Mouse (Mus musculus): Measurements from ENCODE around the gene Slc34a2.

Gene Slc34a2

DNA sequence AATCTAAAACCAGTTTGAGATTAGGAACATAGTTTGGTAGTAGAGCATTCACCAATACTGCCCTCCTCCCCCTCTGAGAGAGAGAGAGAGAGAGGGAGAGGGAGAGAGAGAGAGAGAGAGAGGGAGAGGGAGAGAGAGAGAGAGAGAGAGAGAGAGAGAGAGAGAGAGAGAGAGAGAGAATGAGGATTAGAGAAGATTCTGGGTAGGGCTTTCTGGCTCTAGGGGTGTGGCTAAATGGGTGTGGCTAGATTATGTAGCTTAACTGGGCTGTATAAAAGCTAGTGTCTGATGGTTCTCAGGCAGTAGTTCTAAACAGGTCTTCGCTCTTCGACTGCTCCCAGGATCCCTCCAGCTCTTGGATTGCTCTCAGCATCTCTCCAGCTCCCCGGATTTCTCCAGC is at the start of gene Slc34a2:
TSS of gene Slc34a2 (plus strand) at position 301 of the 400 bp plus-strand sequence.
- no peak for DNase-seq (ENCODE audit: low spot score in 2 of 2)

DNA sequence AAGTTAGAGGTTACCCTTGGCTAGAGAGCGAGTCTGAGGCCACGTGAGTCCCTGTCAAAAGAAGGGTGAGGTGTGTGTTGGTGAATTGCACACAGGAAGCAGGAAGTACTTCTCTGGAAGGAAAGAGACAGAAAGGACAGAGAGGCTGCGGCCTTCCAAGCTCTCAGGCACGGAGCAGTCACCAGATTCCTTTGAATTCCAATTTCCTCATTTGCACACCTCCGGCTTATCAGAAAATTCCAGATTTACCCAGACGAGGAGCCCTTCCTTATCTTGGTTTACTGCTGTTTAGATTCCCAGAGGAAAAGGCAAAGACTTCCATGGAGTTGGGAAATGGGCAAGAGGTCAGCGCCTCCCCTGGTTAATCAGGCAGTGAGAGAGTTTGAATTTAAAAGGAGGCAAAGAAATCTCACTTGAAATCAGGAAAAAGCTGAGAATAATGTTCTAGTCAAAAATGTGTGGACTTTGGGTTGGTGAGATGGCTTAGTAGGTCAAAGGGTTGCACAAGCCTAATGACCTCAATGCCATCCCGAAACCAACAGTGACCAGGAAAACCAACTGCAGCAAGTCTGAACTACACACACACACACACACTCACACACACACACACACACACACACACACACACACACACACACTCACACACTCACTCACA is 47.1 kb upstream of the Slc34a2 start:
- DNase-seq (ENCODE audit: low spot score in 2 of 2): no peak

DNA sequence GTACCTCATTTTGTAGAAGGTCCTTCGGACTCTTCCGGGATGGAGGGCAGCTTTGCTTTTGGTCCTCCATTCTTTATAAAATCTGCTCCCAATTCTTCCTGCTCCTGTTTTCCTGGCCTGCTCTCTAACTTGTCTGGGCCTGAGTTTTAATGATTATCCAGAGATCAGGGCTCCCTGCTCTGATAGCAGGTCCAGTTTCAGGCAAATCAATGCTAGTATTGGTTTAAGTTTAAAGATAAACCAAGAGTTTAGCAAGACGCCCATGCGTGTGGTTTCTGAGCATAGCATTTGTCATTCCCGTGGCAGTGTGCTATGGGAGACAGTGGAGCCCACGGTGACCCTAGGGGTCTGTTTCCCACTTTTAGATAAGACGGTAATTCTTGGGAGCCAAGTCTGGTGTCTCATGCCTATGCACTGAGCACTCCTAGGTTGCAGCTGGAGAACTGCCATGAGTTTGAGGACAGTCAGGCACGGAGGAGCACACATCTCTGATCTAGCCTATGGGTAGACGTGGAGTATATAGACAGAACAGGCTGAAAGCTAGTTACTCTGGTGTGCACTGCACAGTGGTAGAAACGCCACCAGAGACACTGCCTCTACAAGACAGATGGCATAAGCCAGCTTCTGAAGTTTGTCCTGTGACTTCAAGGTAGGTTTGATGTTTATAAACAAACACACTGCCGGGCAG is 45.5 kb upstream of the Slc34a2 start:
- no peak for DNase-seq (ENCODE audit: low spot score in 2 of 2)

DNA sequence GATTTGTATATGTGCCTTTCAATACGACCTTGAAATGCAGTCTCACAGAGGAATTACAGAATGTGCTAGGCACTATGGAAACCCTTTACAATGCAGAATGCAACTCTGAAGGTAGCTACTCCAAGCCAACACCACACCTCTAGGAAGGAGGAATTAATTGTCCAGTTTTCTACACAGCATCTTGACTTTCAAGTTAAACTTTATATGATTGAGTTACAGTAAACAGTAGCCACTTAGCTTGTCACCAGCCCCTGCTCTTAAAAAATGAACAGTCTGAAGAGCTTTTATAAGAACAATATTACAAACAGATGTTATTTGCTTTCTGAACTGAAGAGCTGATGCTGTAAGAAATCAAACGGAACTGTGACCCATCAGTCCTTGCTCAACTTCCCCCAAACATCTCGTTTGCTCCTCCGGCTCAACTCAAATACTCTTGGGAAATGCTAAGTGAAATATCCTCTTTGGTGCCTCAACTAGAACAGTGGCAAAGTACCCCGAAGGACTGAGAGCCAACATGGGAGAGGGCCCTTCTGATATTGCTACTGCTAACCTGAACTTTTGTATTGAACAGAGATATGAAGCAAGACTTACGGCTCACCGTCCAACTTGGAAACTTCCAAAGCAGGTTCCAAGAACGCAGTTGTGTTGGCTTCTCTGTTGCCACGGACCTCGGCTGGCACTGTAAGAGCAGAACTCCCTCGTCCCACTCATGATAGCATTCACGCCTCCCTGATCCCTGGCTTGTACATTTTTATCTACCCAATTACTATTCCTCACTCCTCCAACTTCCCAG is 44.2 kb upstream of the Slc34a2 start:
- DNase-seq (ENCODE audit: low spot score in 2 of 2): no peak

DNA sequence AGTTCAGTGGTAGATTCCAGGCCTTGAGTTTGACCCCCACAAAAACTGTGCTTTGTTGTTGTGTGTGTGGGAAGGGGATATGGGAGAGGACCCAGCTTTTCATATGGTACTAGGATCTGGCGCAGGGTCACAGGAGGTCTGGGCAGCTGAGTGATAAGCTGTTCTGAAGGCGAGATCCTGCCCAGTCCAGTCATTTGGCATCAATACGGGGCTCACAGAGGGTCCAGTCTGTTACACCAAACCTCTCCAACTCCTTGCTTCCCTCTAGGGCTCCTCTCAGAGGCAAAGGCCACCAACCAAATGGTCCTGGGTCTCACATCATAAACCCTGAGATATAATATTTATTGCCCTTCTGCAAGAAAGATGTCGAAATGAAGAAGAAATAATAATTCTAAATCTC is 42.4 kb upstream of the Slc34a2 start:
- no peak for DNase-seq (ENCODE audit: low spot score in 2 of 2)

DNA sequence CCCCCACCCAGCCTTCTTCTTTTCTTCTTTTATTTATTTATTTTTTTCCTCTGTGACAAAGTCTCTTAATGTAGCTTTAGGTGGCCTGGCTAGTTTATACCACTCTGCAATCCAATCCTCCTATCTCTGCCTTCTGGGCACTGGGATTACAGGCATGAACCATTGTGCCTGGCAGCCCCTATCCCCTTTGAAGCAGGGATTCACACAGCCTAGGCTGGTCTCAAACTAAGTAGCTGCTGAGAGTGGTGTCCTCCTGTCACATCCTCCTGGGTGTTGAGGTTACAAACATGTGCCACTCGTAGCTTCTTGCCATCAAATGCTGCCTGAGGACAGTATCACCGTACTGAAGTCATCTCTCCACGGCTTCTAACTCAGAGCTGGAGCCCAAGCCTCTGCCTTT is 41.7 kb upstream of the Slc34a2 start:
- no peak for DNase-seq (ENCODE audit: low spot score in 2 of 2)

DNA sequence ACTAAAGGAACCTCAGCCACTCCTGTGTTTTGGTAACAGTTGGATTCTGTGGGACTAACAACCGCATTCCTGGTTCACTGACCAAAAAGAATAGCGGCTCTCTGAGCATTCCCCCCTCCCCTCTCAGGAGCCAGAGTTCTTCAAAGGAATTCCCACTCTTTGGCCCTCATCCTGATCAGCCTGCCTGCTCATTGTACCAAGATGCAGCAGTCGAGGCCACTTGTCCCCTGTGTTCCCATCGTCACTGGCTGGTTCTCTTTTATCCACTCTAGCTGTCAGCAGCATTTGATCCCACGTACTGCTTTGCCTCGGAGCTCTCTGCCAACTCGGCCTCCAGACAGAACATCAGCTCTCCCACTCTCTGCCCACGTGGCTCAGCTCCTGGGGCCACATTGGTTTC is 41.3 kb upstream of the Slc34a2 start:
- DNase-seq (ENCODE audit: low spot score in 2 of 2): no peak

DNA sequence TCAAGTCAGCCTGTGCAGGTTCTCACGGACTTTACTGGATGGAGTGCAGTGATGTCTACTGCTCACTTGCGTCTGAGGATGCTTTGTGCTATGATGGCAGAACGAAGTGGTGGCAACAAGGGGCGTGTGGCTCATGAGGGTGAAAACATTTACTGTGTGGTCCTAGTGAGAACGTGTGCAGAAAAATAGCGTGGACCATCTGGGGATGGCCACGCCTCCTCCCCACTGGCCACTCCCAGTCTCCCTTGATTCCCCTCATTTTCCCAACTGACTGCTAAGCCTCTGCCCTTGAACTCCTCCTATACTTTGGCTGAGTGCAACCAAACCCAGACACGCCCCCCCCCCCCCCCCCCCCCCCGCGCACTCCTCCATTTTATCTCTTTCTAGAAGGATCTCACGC is 40.8 kb upstream of the Slc34a2 start:
- no peak for DNase-seq (ENCODE audit: low spot score in 2 of 2)

DNA sequence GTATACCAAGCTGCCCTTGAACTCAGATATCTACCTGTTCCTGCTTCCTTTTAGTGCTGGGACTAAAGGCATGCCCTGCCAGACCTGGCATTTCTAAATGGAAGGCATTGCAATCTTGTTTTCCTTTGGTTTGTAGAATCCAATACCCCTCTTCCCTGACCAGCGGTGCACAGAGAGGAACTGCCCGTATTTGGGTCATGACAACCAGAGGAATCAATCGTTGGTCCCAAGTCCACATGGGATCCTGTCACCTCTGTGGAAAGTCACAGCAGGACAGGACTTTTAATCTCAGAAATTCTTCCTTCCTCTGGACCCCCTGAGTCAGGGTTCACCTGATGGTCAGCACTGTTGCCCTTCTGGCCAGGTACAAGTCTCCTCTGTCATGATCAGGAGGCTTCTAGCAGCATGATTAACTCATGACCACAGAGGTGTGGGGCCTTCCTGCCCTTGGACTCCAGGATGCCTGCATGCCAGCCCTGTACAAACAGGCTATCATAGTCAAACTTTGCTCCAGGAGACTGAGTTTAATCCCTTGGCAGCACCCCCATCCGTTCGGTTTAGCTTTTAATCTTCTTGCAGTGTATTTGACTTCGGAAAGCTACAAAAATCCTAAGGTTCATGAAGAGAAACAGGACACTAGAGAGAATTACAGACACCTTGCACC is 39.7 kb upstream of the Slc34a2 start:
- DNase-seq (ENCODE audit: low spot score in 2 of 2): no peak

DNA sequence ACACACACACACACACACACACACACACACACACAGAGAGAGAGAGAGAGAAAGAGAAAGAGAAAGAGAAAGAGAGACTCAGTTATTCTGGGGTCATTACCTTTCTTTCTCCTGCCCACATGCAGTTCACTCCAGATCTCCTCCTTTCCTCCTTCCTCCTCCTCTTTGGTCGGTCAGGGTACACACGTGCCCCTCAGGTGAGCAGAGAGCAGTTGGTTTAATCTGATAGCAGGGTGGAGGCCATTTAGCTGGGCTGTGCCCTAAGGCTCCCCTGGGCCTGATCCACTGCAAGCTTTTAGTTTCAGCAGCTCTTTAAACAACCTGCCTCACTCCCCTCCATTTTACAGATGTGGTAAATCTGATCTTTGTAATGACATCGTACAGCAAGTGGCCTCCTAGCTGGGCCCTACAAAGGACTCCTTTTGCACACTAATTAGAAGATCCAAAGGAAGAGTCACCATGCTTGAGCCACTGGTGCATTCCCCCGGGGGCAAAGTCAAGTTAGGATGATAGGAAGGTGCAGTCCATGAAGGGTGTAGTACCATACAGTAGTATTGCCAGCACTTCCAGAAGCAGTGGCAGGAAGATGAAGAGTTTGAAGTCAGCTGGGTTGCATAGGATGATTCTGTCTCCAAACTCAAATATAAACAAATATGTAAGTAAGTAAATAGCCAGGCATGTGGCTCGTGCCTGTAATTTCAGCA is 37.6 kb upstream of the Slc34a2 start:
- no peak for DNase-seq (ENCODE audit: low spot score in 2 of 2)

DNA sequence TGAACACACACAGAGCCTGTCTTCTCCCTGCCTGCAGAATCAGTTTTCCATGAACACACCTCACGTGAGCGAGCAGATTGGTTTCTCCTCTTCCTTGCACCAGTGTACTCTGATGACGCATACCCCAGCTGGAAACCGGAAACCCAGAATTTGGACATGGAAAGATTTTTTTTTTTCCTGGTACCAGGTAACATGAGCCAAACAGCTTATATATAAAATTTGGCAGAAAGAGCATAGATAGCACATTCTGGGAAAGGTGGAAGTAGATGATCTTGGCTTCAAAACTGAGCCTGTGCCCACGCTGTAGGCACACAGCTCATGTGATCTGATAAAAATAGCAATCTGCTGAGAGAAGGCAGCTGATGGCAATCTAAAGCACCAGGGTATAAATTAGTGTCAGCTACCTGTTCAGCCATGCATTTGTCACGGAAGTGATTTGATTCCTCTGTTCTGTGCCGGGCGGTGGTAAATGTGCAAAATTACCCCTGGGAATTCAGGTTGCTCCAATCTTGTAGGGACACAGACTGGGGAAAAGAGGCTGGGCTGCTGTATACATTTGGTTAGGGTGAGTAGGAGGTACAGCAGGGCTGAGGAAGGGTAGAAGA is 35.2 kb upstream of the Slc34a2 start:
- no peak for DNase-seq (ENCODE audit: low spot score in 2 of 2)

DNA sequence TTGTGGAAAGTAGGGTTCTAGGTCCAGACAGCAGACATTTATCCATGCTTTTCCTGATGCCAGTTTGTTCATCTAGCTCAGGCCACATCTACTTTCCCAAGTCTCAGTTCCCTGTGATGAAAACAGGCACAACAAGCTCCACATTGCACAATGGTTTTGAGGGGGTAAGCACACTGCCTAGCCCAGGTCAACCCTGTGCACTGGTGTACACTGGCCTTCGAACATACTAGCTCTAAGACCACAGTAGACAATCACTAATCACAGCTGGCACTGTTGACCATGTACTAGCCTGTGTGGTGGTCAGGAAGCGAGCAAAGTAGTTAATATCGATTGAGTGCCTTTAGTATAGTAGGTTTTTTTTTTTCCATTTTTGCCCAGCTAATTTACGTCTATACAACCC is 34.4 kb upstream of the Slc34a2 start:
- no peak for DNase-seq (ENCODE audit: low spot score in 2 of 2)

DNA sequence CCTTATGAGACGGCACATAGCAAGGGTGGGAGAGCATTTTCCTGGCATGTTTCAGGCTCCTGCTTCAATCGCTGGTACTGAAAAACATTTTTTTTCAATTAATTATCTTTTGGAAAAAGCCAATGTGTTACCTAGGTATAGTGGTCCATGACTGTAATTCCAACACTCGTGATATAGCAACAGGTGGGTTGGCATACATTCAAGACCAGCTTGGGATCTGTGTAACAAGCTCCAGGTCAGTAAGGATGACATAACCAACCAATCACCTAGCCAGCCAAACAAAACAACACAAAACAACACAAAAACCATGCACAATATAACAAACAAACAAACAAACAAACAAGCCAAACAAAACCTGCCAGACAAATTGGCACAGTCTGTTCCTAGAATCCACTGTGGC is 33.9 kb upstream of the Slc34a2 start:
- DNase-seq (ENCODE audit: low spot score in 2 of 2): no peak

DNA sequence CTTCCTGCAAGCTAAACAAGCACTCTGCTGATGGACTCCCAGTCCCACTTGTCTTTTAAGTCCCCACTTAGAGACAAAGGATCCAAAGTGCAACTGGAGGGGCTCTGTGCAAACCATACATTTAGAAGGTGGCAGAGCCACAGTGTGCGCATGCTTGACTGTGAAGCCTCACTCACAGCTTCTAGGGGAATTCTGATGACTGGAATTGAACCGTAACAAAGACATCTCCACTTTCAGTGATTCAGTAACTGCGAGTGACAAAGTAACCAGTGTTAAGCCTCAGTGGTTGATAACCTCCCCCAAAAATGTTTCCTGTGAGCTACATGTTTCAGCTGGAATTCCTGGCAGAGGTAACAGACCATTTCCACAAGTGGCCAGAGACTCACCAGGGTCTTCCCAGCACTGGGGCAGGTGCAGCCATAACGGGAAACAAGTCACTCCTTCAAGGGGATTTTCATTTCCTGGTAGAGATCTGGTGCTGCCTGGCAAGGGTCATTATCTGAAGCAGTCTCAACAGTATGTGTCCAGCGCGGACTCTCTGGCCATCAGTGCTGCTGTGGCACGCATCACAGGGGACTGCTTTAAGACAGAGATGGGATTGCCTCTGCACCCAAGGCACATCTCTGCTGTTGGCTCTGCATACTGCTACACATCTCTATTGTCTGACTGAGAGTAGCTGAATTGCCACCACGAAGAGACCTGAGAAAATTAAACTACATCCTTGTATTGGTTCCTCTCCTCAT is 28.7 kb upstream of the Slc34a2 start:
- DNase-seq (ENCODE audit: low spot score in 2 of 2): no peak

DNA sequence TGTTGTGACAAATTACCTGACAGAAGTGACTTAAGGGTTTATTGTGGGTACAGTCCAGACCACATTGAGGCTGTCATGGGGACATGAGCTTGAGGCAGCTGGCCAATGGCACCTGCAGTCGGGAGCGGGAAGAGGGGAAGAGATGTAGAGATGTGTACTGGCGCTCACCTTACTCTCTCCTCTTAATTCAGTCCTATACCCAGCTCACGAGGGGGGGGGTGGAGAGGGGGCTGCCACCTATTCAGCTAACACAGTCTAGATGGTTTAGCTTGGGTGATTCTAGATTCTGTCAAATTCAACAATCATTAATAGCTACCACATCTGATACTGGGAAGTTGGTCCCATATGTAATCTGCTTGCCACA is 28.1 kb upstream of the Slc34a2 start:
- DNase-seq (ENCODE audit: low spot score in 2 of 2): no peak

DNA sequence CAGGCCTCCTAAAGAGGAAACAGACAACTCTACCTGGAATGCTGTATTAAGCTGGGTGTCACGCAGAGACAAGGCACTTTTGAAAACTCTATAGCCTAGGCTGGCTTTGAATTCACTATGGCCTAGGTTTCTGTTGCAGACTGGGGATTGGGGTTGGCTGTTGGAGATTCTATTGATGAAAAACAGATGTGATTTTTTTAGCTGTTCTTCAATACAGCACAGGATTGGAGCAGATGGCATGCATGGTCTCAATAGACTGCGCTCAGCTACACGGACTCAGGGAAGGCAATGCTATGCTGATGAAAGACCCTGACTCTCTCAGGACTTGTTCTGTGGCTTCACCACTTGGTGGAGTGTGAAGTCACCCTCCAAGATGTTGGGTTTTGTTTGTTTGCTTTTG is 26.6 kb upstream of the Slc34a2 start:
- no peak for DNase-seq (ENCODE audit: low spot score in 2 of 2)

DNA sequence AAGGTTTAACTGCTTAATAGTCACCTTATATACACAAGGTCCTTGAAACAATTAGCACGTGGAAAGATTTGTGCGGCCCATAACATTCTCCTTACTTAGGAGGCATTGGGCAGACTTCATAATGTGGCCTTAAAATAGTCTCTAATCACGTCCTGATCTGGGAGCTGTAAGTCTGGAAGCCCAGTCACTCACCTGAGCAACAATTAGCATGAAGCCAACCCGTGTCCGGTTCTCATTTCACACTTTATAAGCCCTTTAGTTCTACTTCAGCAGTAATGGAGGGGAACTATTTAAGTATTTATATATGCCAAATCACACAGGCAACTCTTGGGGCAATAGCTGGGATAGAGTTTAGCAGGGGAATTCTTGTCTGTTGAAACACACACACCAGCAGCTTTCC is 21.3 kb upstream of the Slc34a2 start:
- DNase-seq (ENCODE audit: low spot score in 2 of 2): no peak

DNA sequence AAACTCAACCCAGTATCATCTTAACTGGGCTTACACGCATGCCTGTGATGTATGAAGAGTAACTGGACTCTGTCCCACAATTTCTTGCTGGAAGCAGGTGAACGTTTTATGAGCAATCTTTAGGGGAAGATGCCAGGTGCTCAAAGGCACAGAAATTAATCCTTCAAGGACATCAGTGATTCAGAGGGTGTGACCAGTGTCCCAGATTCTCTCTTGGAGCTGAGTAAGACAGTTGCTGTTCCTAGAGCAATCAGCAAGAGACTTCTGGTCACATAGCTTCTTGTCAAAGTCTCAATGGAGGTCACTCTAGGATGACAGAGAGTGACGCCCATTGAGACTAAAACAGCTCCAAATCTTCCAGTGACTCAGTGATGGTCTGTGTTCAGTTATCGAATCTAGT is 19.6 kb upstream of the Slc34a2 start:
- DNase-seq (ENCODE audit: low spot score in 2 of 2): no peak

DNA sequence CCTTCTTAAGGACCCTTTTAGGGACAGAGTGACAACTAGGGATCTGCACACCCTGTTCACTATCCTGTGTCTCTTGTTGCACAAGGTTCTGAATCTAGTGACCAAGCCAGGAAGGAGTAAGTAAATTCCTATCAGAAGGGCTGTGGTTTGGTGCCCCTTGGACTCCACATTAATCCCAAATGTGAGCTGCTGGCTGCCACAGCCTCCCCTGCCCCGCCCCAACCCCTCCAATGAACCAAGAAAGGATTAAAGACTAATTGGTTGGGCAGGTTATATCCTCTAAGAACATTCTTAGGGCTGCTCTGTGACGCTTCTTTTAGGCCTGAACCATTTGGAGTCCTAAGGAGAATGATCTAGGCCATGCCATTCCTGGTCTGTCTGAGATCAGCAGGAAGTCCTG is 14.4 kb upstream of the Slc34a2 start:
- no peak for DNase-seq (ENCODE audit: low spot score in 2 of 2)

DNA sequence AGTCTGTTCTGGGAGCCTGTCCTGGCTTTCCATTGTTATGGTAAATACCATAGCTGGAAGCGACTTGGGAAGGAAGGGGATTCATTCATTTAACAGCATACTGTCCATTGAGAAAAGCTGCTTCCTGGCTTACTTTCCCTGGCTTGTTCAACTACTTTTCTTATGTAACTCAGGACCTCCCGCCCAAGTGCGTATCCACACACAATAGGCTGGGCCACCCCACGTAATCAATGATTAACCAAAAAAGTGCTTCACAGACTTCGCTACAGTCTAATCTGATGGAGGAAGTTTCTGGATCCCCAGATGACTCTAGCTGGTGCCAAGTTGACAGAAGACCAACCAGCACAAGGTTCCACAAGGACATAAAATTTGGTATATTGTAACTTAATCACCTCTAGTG is 14.0 kb upstream of the Slc34a2 start:
- DNase-seq (ENCODE audit: low spot score in 2 of 2): no peak
